Mouse (Mus musculus) adrenal gland, adult 2 months (tissue): Measurements from ENCODE around the gene Vwc2l. TPM values are rescaled to one million over a fixed set of nuclear protein-coding genes. Genes with fewer than 3 reads are reported as not detected.

Experiments
- DNase-seq: peaks from one replicate; pipeline ENCODE4 v3.0.0; 2021
- polyA plus RNA-seq: library from polyadenylated mRNA; depleted of rRNA; stranded (reverse); fragments of >200 nt; gene quantifications from 2 replicates; pipeline ENCODE4 v1.2.3, GENCODE M21; 2012
- total RNA-seq, 2 experiments: library from RNA; stranded (reverse); gene quantifications; 2 replicates each; pipeline ENCODE4 v1.2.3; 2021

The Vwc2l gene
- total and polyA plus RNA-seq, 3 experiments: not detected

GRCm38 (mm10) chr1:70911235-70911634 is 185.7 kb downstream of the Vwc2l start:
- no peak for DNase-seq

- DNase-seq: no peak
Measured at GRCm38 (mm10) chr1:70913071-70913470, 187.6 kb downstream of the Vwc2l start.

GRCm38 (mm10) chr1:70918173-70919036 is 192.9 kb downstream of the Vwc2l start:
- peak; percentile 8 for DNase-seq

- DNase-seq: no peak
Measured at GRCm38 (mm10) chr1:70933016-70933415, 207.5 kb downstream of the Vwc2l start.
